Mouse (Mus musculus) fat pad, adult 2 months (tissue): Measurements from ENCODE around the gene Mtap.

Source experiments
- DNase-seq: peaks from one replicate; pipeline ENCODE4 v3.0.0-alpha.2; 2011; ENCODE audit warnings: low read depth, low spot score; ENCODE audit errors: extremely low read depth

The Mtap gene

DNA sequence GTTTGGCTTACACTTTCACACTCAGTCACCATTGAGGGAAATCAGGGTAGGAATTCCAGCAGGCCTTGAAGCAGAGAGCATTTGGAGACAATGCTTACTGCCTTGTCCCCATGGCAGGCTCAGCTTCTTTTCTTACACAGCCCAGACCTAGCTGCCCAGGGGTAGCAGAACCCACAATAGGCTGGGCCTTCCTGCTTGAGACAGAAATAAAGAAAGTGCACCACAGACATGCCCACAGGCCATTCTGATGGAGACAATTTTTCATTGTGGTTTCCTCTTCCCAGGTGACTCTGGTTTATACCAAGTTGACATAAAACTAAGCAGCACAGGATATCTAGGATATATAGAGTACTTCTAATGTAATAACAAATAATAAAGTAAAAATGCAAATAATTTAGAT, 72.4 kb downstream of the Mtap start:
- no peak for DNase-seq

DNA sequence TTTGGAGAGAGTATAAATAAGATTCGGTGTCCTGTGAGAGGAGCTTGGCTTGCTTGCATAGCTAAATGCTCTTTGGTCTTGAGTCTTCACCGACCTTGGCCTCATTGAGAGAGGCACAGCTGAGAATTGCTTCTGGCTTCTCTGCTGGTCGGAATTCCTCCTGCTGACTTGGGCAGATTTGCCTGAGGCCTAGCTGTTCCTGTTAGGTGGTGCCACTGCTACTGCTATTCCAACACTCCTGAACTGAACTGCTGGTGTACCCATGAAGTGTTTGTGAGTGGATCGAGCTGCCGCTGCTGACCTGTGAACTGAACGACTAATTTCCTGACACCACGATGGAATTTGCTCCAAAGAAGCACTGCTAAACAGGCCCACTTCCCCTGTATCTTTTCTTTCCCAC, 73.4 kb downstream of the Mtap start:
- DNase-seq, result no peak

DNA sequence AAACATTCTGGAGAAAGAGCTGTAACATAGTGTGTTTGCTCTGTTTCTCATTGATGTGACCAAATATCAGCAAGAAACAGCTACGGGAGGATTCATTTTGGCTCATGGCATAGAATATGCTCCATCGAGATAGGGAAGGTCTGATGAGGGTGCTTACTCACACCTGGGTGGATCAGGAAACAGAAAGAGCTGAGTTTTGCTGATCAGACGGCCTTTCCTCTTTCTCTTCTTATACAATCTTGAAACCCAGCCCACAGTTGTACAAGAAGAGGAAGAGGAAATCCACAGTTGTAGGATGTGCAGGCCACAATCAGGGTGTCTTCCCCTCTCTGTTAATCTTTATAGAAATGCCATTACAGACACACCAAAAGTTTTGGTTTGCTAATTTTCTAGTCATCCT, 75.3 kb downstream of the Mtap start:
- no peak for DNase-seq
